Mouse (Mus musculus): Measurements from ENCODE around the gene Fbxl2. TPM values are rescaled to one million over a fixed set of nuclear protein-coding genes. Genes with fewer than 3 reads are reported as not detected.

Fbxl2 gene
- polyA plus RNA-seq, 1 experiment from 2014 or later = 1.6 TPM

GRCm38 (mm10) chr9:113971615-113972014, 74.4 kb downstream of the Fbxl2 start:
- 73% methylated on average over 8 of the region's 8 CpGs for whole genome bisulfite sequencing
- no peak overlapping the region for H3K27ac ChIP-seq (ENCODE audit: poor library complexity, severe bottlenecking)
- ATAC-seq (ENCODE audit: insufficient number of reproducible peaks, low FRiP score) = no peak
- no peak overlapping the region for H3K4me2 ChIP-seq
- H3K27me3 ChIP-seq (replicated peaks) = no peaks in the 10 kb centered on the region
- H3K4me3 ChIP-seq = no peak overlapping the region
- H3K9ac ChIP-seq = no peak overlapping the region
- peaks cover 85% of the 10 kb centered on the region for H3K36me3 ChIP-seq
- no peaks in the 10 kb centered on the region for H3K4me1 ChIP-seq (replicated peaks)
- no peaks in the 10 kb centered on the region for H3K9me3 ChIP-seq (replicated peaks)

- H3K9ac ChIP-seq = no peak overlapping the region
- H3K4me2 ChIP-seq = 0 out of 2 replicates have a peak overlapping the region, but pooled peaks have one; percentile 0
- 88% methylated on average over 14 of the region's 14 CpGs for WGBS
- peak; percentile 74; the same call in 1 of the 2 replicates for ATAC-seq (ENCODE audit: insufficient number of reproducible peaks, low FRiP score)
- no peaks in the 10 kb centered on the region for H3K9me3 ChIP-seq (replicated peaks)
- H3K4me3 ChIP-seq = peak overlapping the region; percentile 11; the same call in 1 of the 2 replicates
- no peaks in the 10 kb centered on the region for H3K4me1 ChIP-seq (replicated peaks)
- no peaks in the 10 kb centered on the region for H3K27me3 ChIP-seq (replicated peaks)
- peaks cover 82% of the 10 kb centered on the region for H3K36me3 ChIP-seq
- H3K27ac ChIP-seq (ENCODE audit: poor library complexity, severe bottlenecking) = no peak overlapping the region
These were observed 76.0 kb downstream of the Fbxl2 start for GRCm38 (mm10) chr9:113970041-113970440.

GRCm38 (mm10) chr9:113969399-113969798, 76.6 kb downstream of the Fbxl2 start:
- 80% methylated on average over 8 of the region's 8 CpGs for WGBS
- no peak overlapping the region for H3K4me3 ChIP-seq
- peak overlapping the region; percentile 9; the same call in 1 of the 2 replicates for H3K27ac ChIP-seq (ENCODE audit: poor library complexity, severe bottlenecking)
- no peaks in the 10 kb centered on the region for H3K27me3 ChIP-seq (replicated peaks)
- no peaks in the 10 kb centered on the region for H3K9me3 ChIP-seq (replicated peaks)
- H3K4me1 ChIP-seq (replicated peaks) = no peaks in the 10 kb centered on the region
- no peak for ATAC-seq (ENCODE audit: insufficient number of reproducible peaks, low FRiP score)
- peaks cover 81% of the 10 kb centered on the region for H3K36me3 ChIP-seq
- H3K9ac ChIP-seq = no peak overlapping the region
- no peak overlapping the region for H3K4me2 ChIP-seq

GRCm38 (mm10) chr9:113968967-113969366, 77.0 kb downstream of the Fbxl2 start:
- 68% methylated on average over 7 of the region's 7 CpGs for WGBS
- H3K9ac ChIP-seq = no peak overlapping the region
- no peaks in the 10 kb centered on the region for H3K27me3 ChIP-seq (replicated peaks)
- peak; percentile 95 for ATAC-seq (ENCODE audit: insufficient number of reproducible peaks, low FRiP score)
- no peak overlapping the region for H3K4me2 ChIP-seq
- peaks cover 81% of the 10 kb centered on the region for H3K36me3 ChIP-seq
- no peaks in the 10 kb centered on the region for H3K9me3 ChIP-seq (replicated peaks)
- H3K4me3 ChIP-seq = no peak overlapping the region
- H3K4me1 ChIP-seq (replicated peaks) = no peaks in the 10 kb centered on the region
- H3K27ac ChIP-seq (ENCODE audit: poor library complexity, severe bottlenecking) = peak overlapping the region; percentile 9

DNA sequence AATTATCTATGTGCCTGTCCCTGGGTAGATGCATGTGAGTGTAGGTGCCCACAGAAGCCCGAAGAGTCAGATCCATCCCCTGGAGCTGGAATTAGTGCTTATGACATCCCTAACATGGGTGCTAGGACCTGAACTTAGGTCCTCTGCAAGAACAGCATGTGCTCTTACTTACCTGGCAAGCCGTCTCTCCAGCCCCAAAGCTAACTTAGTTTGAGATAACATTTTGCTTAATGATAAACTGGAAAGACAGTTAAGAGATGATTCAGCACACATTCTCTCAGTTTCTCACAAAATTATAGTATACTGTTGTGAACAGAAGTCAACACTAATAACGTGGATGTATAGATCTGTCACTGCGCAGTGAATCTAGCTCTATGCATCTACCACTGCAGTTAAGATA, 79.2 kb downstream of the Fbxl2 start:
- Histone ChIP-seq H3K4me1 (replicated peaks) (no peaks in the 10 kb centered on the region), H3K9me3 (replicated peaks) (no peaks in the 10 kb centered on the region), H3K27me3 (replicated peaks) (no peaks in the 10 kb centered on the region), H3K9ac (no peak overlapping the region), H3K36me3 (peaks cover 88% of the 10 kb centered on the region), H3K27ac (ENCODE audit: poor library complexity, severe bottlenecking) (no peak overlapping the region), H3K4me3 (no peak overlapping the region), H3K4me2 (no peak overlapping the region)
- 87% methylated on average over 4 of the region's 4 CpGs for WGBS
- ATAC-seq (ENCODE audit: insufficient number of reproducible peaks, low FRiP score) = no peak

GRCm38 (mm10) chr9:113964415-113964814, 81.6 kb downstream of the Fbxl2 start:
- Histone ChIP-seq H3K27me3 (replicated peaks) (no peaks in the 10 kb centered on the region), H3K9me3 (replicated peaks) (no peaks in the 10 kb centered on the region), H3K27ac (ENCODE audit: poor library complexity, severe bottlenecking) (no peak overlapping the region), H3K36me3 (peaks cover 83% of the 10 kb centered on the region), H3K9ac (no peak overlapping the region), H3K4me3 (no peak overlapping the region), H3K4me2 (no peak overlapping the region), H3K4me1 (replicated peaks) (no peaks in the 10 kb centered on the region)
- no peak for ATAC-seq (ENCODE audit: insufficient number of reproducible peaks, low FRiP score)
- WGBS = 90% methylated on average over 8 of the region's 8 CpGs

GRCm38 (mm10) chr9:113963718-113964117, 82.3 kb downstream of the Fbxl2 start:
- Histone ChIP-seq H3K9ac (no peak overlapping the region), H3K4me1 (replicated peaks) (no peaks in the 10 kb centered on the region), H3K27ac (ENCODE audit: poor library complexity, severe bottlenecking) (no peak overlapping the region), H3K36me3 (peaks cover 83% of the 10 kb centered on the region), H3K27me3 (replicated peaks) (no peaks in the 10 kb centered on the region), H3K9me3 (replicated peaks) (no peaks in the 10 kb centered on the region), H3K4me3 (no peak overlapping the region), H3K4me2 (no peak overlapping the region)
- ATAC-seq (ENCODE audit: insufficient number of reproducible peaks, low FRiP score) = no peak

DNA sequence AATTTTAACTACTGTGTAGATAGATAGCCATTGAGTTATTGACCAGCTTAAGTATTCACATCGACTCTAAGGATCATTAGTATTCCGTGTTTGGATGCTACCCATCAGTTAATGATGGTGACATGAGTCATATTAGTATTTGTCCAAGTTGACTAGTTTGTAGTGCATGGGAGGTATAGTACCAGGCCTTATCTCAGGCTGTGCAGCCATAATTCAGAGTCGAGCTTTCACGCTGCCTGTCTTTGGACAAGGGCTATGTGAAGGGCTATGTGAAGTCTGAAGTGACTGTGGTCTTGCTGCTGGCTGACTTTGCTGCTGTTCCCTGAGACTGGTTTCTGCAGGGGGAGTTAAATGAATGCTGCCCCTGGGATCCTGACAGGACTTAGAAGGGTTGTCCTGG, 88.2 kb downstream of the Fbxl2 start:
- Histone ChIP-seq H3K4me2 (no peak overlapping the region), H3K36me3 (peaks cover 68% of the 10 kb centered on the region), H3K27me3 (replicated peaks) (no peaks in the 10 kb centered on the region), H3K4me1 (replicated peaks) (no peaks in the 10 kb centered on the region), H3K9me3 (replicated peaks) (no peaks in the 10 kb centered on the region), H3K4me3 (no peak overlapping the region), H3K27ac (ENCODE audit: poor library complexity, severe bottlenecking) (no peak overlapping the region), H3K9ac (no peak overlapping the region)
- WGBS = 92% methylated on average over 4 of the region's 4 CpGs
- no peak for ATAC-seq (ENCODE audit: insufficient number of reproducible peaks, low FRiP score)

DNA sequence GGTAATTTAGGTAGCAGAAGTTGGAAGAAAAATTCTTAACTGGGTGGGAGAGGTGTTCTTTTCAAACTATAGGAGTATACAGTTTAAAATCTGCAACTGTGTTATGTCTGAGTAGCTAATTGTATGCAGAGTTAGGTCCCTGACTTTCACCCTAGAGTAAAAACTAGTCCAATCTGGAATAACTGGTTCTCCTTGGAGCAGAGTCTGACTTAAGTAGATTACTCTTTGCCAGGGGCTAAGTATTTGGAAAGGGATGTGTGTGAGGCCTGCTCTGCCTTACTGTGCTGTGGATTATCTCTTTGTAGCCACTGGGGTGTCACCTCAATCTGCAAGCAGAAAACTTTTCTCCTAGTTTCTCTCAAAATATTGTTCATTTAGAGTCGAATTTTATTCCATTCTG, 98.8 kb downstream of the Fbxl2 start:
- Histone ChIP-seq H3K9ac (no peak overlapping the region), H3K4me3 (no peak overlapping the region), H3K27ac (ENCODE audit: poor library complexity, severe bottlenecking) (no peak overlapping the region), H3K4me1 (replicated peaks) (peaks cover 12% of the 10 kb centered on the region; the same call in 1 of the 2 replicates), H3K9me3 (replicated peaks) (no peaks in the 10 kb centered on the region), H3K36me3 (peaks cover 43% of the 10 kb centered on the region), H3K4me2 (no peak overlapping the region), H3K27me3 (replicated peaks) (no peaks in the 10 kb centered on the region)
- 89% methylated on average over 1 of the region's 1 CpGs for WGBS
- ATAC-seq (ENCODE audit: insufficient number of reproducible peaks, low FRiP score) = no peak

DNA sequence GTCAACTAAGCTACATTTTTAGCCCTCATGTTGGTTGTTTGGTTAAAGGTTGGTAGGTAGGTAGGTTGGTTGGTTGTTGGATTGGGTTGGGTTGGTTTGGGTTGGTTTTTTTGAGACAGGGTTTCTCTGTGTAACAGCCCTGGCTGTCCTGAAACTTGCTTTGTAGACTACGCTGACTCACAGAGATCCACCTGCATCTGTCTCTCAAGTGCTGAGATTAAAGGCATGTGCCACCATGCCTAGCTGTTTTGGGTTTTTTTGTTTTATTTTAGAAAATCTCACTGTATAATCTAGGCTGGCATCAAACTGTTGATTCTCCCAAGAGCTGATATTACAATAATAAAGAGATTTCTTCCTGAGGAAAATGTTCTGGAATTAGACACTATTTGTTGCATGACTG, 102.6 kb downstream of the Fbxl2 start:
- H3K4me3 ChIP-seq = no peak overlapping the region
- peaks cover 23% of the 10 kb centered on the region for H3K4me1 ChIP-seq (replicated peaks)
- H3K9me3 ChIP-seq (replicated peaks) = no peaks in the 10 kb centered on the region
- no peak for ATAC-seq (ENCODE audit: insufficient number of reproducible peaks, low FRiP score)
- WGBS = 100% methylated on average over 1 of the region's 1 CpGs
- H3K9ac ChIP-seq = no peak overlapping the region
- no peak overlapping the region for H3K27ac ChIP-seq (ENCODE audit: poor library complexity, severe bottlenecking)
- no peaks in the 10 kb centered on the region for H3K27me3 ChIP-seq (replicated peaks)
- peaks cover 31% of the 10 kb centered on the region for H3K36me3 ChIP-seq
- H3K4me2 ChIP-seq = no peak overlapping the region

- Histone ChIP-seq H3K27ac (ENCODE audit: poor library complexity, severe bottlenecking) (no peak overlapping the region), H3K4me1 (replicated peaks) (peaks cover 33% of the 10 kb centered on the region), H3K9me3 (replicated peaks) (no peaks in the 10 kb centered on the region), H3K9ac (no peak overlapping the region), H3K4me2 (no peak overlapping the region), H3K36me3 (peaks cover 14% of the 10 kb centered on the region), H3K4me3 (no peak overlapping the region), H3K27me3 (replicated peaks) (no peaks in the 10 kb centered on the region)
- peak; percentile 65; the same call in 1 of the 2 replicates for ATAC-seq (ENCODE audit: insufficient number of reproducible peaks, low FRiP score)
- 89% methylated on average over 3 of the region's 3 CpGs for WGBS
These were observed 104.7 kb downstream of the Fbxl2 start for GRCm38 (mm10) chr9:113941103-113941805.

All from heart, embryonic 12.5 days (tissue).